Mouse (Mus musculus) spleen, adult 2 months (tissue): Measurements from ENCODE around the gene Lhpp. TPM values are rescaled to one million over a fixed set of nuclear protein-coding genes. Genes with fewer than 3 reads are reported as not detected.

Experiments
- DNase-seq, 2 experiments: peaks; one replicate each; pipeline versions ENCODE4 v3.0.0 to v3.0.0-alpha.2; 2012 to 2021; ENCODE audit warnings: low spot score in 2 of 2, low read depth in 1 of 2
- H3K27ac ChIP-seq: fragments of 200-500 bp; 2 replicates; pipeline ENCODE4 v1.5.1; 2012; ENCODE audit warnings: low read length, inconsistent platforms; ENCODE audit not compliant: insufficient read depth
- H3K27me3 ChIP-seq: fragments of 200-500 bp; 2 replicates; pipeline ENCODE4 v1.6.1; 2012; ENCODE audit warnings: mild to moderate bottlenecking, moderate library complexity, low read length, inconsistent platforms; ENCODE audit not compliant: control insufficient read depth, insufficient read depth
- H3K36me3 ChIP-seq: fragments of 200-500 bp; 2 replicates; pipeline ENCODE4 v1.6.1; 2012; ENCODE audit warnings: mild to moderate bottlenecking, low read length, inconsistent platforms; ENCODE audit not compliant: control insufficient read depth, insufficient read depth
- H3K4me1 ChIP-seq: fragments of 200-500 bp; 2 replicates; pipeline ENCODE4 v1.6.1; 2011; ENCODE audit warnings: inconsistent platforms; ENCODE audit not compliant: control insufficient read depth, insufficient read depth, insufficient read length
- H3K4me3 ChIP-seq: fragments of 200-500 bp; 2 replicates; pipeline ENCODE4 v1.5.1; 2011; ENCODE audit warnings: mild to moderate bottlenecking, inconsistent platforms; ENCODE audit not compliant: insufficient read depth, insufficient read length; ENCODE audit errors: extremely low read depth
- CTCF ChIP-seq: fragments of 200-500 bp; IDR thresholded peaks from 2 replicates; pipeline ENCODE4 v1.5.1; 2011; ENCODE audit warnings: mild to moderate bottlenecking, inconsistent platforms; ENCODE audit not compliant: insufficient read depth, insufficient read length, insufficient replicate concordance; ENCODE audit errors: extremely low read depth
- POLR2A ChIP-seq: fragments of 200-500 bp; IDR thresholded peaks from 2 replicates; pipeline ENCODE4 v1.6.1; 2011; ENCODE audit warnings: low read depth, low read length, inconsistent platforms
- WGBS: fragments of 180-500 bp; shearing (Covaris S2); methylation state at CpG from one replicate; pipeline ENCODE4 v1.1.7; 2018; 5-methylcytosine and 5-hydroxymethylcytosine counted together
- polyA plus RNA-seq: library from polyadenylated mRNA; depleted of rRNA; stranded (reverse); fragments of >200 nt; gene quantifications from 2 replicates; pipeline ENCODE4 v1.2.3, GENCODE M21; 2012

The Lhpp gene
- polyA plus RNA-seq, 1 experiment: 5.6 TPM

GRCm38 (mm10) chr7:132615346-132615745 lies 4.9 kb downstream of the Lhpp start:
- Histone ChIP-seq H3K36me3 (no peaks in the 10 kb centered on the region), H3K27me3 (no peaks in the 10 kb centered on the region), H3K4me3 (no peak overlapping the region), H3K4me1 (no peaks in the 10 kb centered on the region), H3K27ac (no peak overlapping the region)
- 44% methylated on average over 3 of the region's 3 CpGs for WGBS
- no peak for DNase-seq
- TF ChIP-seq CTCF: no peak
- TF ChIP-seq POLR2A: no peak

DNA sequence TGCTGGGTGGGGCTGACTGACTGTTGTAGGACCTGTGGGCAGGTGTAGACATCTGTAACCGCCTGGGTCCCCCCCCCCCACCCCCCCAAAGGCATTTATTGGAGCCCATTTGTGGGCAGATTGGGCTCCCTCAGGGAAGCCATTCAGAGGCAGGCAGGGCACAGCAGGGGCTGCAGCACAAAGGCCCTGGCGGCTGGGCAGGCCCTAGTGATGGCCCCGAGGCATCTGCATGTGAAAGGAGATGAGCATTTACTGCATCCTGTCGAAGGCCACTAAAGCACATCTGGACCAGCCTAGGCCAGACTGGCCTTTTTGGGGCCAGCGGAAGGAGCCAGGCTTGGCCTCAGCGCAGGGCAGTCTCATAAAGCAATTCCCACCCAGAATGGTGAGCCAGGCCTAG lies 6.0 kb downstream of the Lhpp start:
- no peaks in the 10 kb centered on the region for H3K27me3 ChIP-seq
- no peak for DNase-seq
- no peak for TF ChIP-seq POLR2A
- no peak for TF ChIP-seq CTCF
- no peaks in the 10 kb centered on the region for H3K4me1 ChIP-seq
- no peaks in the 10 kb centered on the region for H3K36me3 ChIP-seq
- no peak overlapping the region for H3K4me3 ChIP-seq
- 87% methylated on average over 6 of the region's 6 CpGs for WGBS
- H3K27ac ChIP-seq: no peak overlapping the region

GRCm38 (mm10) chr7:132617021-132617564 lies 6.7 kb downstream of the Lhpp start:
- 94% methylated on average over 5 of the region's 5 CpGs for WGBS
- no peaks in the 10 kb centered on the region for H3K4me1 ChIP-seq
- DNase-seq: no peak
- H3K27me3 ChIP-seq: no peaks in the 10 kb centered on the region
- H3K4me3 ChIP-seq: no peak overlapping the region
- H3K36me3 ChIP-seq: no peaks in the 10 kb centered on the region
- no peak overlapping the region for H3K27ac ChIP-seq
- TF ChIP-seq POLR2A (no peak), CTCF (no peak)

- TF ChIP-seq POLR2A (no peak), CTCF (no peak)
- Histone ChIP-seq H3K4me3 (no peak overlapping the region), H3K27ac (no peak overlapping the region), H3K27me3 (no peaks in the 10 kb centered on the region), H3K36me3 (no peaks in the 10 kb centered on the region), H3K4me1 (no peaks in the 10 kb centered on the region)
- WGBS: 97% methylated on average over 8 of the region's 8 CpGs
- DNase-seq: no peak
Observed at GRCm38 (mm10) chr7:132619549-132619948, 9.1 kb downstream of the Lhpp start.

DNA sequence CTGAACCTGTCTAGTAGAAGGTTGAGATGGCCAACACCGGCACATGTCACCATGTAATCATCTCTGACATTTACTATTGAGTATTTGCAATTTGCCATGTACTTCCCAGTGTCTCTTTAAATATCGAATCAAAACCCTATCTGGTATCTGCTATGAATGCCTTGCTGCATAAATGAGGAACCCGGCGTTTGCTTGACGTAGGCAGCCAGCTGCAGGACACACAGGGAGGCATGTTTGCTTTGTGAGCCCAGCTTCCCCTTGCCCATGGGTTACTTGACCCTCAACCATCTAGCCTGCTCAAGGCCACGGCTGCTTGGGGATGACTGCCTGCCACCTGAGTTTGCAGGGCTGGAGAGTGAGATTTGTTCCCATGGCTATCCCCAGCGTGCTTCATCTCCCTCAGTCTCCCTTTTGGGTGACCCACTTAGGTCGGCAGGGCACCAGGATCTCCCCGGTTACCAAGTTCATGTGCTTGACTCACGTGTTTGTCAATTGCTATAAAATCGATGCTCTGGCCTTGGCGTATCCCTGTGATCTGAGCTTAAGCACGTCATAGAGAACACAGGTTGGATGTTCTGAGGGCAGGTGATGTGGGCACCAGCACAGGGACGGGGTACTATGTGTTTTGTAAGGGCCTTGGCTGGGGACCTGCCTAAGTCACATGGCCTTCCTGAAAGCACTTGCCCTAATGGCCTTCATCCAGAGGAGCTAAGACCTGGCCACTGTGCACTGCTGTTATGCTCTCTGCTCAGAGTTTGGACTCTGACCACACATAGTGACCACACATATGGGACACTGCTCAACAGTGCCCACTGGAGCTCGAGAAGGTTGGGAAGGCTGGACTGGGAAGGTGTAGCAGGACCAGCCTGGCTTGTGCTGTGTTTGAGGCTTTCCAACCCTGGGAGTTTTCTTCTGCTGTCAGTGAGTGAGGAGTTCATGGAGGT lies 9.8 kb downstream of the Lhpp start:
- no peak overlapping the region for H3K27ac ChIP-seq
- no peaks in the 10 kb centered on the region for H3K27me3 ChIP-seq
- H3K4me3 ChIP-seq: no peak overlapping the region
- 80% methylated on average over 15 of the region's 15 CpGs for WGBS
- no peak for DNase-seq
- H3K36me3 ChIP-seq: no peaks in the 10 kb centered on the region
- H3K4me1 ChIP-seq: no peaks in the 10 kb centered on the region
- TF ChIP-seq CTCF: no peak
- no peak for TF ChIP-seq POLR2A

DNA sequence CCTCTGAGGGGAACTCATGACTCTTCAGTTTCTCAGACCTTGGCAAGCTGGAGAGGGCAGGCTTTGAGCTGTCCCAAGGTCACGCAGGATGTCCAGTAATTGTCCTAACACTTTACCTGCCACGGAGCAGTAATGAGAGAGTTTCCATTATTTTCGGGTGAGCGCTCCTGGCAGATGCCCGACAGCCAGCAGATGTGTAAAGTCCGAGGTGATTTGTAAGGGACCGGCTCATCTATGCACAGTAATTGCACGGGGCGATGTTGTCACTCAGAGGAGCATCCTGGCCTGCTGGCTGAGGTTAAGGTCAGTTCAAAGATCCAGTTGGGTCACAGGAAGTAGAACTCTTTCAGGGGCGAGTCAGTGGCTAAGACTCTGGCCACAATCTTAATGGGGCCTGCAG lies 13.7 kb downstream of the Lhpp start:
- Histone ChIP-seq H3K36me3 (no peaks in the 10 kb centered on the region), H3K27me3 (no peaks in the 10 kb centered on the region), H3K4me3 (no peak overlapping the region), H3K4me1 (no peaks in the 10 kb centered on the region), H3K27ac (no peak overlapping the region)
- TF ChIP-seq POLR2A (no peak), CTCF (no peak)
- WGBS: 84% methylated on average over 10 of the region's 10 CpGs
- no peak for DNase-seq

GRCm38 (mm10) chr7:132626174-132626573 lies 15.7 kb downstream of the Lhpp start:
- Histone ChIP-seq H3K4me1 (peaks cover 4% of the 10 kb centered on the region; the same call in 1 of the 2 replicates), H3K27me3 (no peaks in the 10 kb centered on the region), H3K36me3 (no peaks in the 10 kb centered on the region), H3K4me3 (no peak overlapping the region), H3K27ac (no peak overlapping the region)
- WGBS: 84% methylated on average over 4 of the region's 4 CpGs
- no peak for TF ChIP-seq POLR2A
- TF ChIP-seq CTCF: no peak
- DNase-seq: no peak
